Mouse (Mus musculus) testis, adult 2 months (tissue): ENCODE measurements around the gene Mrgpra2a.
"Not testable (repeated sequence)": the region's sequence is repeated elsewhere in the genome, so short reads cannot be mapped to it uniquely, and the experiment has no call there.

Experiments
- CTCF ChIP-seq: fragments of 200-500 bp; IDR thresholded peaks from 2 replicates; pipeline ENCODE4 v1.5.1; 2012; ENCODE audit warnings: low read depth, mild to moderate bottlenecking, inconsistent platforms, low read length, moderate library complexity; ENCODE audit not compliant: control insufficient read depth, insufficient read depth, insufficient replicate concordance
- POLR2A ChIP-seq: fragments of 200-500 bp; IDR thresholded peaks from 2 replicates; pipeline ENCODE4 v1.6.1; 2012; ENCODE audit warnings: low read depth, mild to moderate bottlenecking, inconsistent platforms, low read length, moderate library complexity; ENCODE audit not compliant: control insufficient read depth

- TF ChIP-seq POLR2A, CTCF: not testable (repeated sequence)
Observed at GRCm38 (mm10) chr7:47483181-47483580, 31.2 kb upstream of the Mrgpra2a start.
